Mouse (Mus musculus) ES-E14 (cell line): ENCODE measurements around the gene Cask.

Source experiments
- CHD2 ChIP-seq: IDR thresholded peaks from 2 replicates; pipeline ENCODE4 v1.6.1; 2014; ENCODE audit warnings: mild to moderate bottlenecking, low read depth, low read length, inconsistent platforms
- HCFC1 ChIP-seq: IDR thresholded peaks from 2 replicates; pipeline ENCODE4 v1.6.1; 2012; ENCODE audit warnings: low read length, inconsistent platforms, borderline replicate concordance; ENCODE audit not compliant: insufficient read depth
- MAFK ChIP-seq: IDR thresholded peaks from 2 replicates; pipeline ENCODE4 v1.6.1; 2014; ENCODE audit warnings: mild to moderate bottlenecking, low read depth, low read length, inconsistent platforms; ENCODE audit not compliant: insufficient read depth
- ZC3H11A ChIP-seq: IDR thresholded peaks from 2 replicates; pipeline ENCODE4 v1.6.1; 2012; ENCODE audit warnings: low read depth, mild to moderate bottlenecking, inconsistent platforms, low read length, borderline replicate concordance
- ZNF384 ChIP-seq: IDR thresholded peaks from 2 replicates; pipeline ENCODE4 v1.6.1; 2012; ENCODE audit warnings: low read depth, low read length, inconsistent platforms

DNA sequence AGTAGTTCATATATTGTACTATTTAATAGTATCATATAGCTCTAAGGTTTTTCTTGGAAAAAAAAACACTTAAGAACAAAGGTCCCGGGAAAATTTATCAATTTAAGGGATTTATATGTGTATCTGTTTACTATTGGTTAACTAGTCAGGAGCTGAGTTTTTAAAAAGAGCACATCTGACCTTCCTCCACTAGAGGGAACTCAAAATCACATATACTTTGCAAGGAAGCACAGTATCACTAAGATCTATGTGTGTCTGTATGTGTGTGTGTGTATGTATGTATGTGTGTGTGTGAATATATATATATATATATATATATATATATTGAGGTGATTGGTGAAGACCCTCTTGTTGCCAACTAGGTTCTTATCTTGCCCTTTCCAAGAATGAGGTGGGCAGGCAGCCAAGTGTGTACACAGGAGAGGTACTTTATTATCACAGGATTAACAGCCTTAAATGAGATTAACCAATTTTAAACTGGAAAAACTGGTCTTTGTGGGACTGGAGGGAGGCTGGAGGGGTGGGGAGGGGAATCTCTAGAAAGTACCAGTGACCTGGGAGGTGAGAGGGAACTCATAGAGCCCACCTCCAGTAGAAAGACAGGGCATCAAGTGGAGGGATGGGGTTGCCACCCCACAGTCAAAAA lies 121.2 kb downstream of the Cask start:
- no peak for TF ChIP-seq HCFC1
- no peak for TF ChIP-seq ZNF384
- no peak for TF ChIP-seq ZC3H11A
- no peak for TF ChIP-seq MAFK
- no peak for TF ChIP-seq CHD2
